Mouse (Mus musculus) lung, adult 2 months (tissue): Measurements from ENCODE around the gene Tbata. TPM values are rescaled to one million over a fixed set of nuclear protein-coding genes. Genes with fewer than 3 reads are reported as not detected.

Source experiments
- DNase-seq: peaks from one replicate; pipeline ENCODE4 v3.0.0; 2022
- H3K4me1 ChIP-seq: fragments of 200-500 bp; 2 replicates; pipeline ENCODE4 v1.6.1; 2011; ENCODE audit warnings: low read length; ENCODE audit not compliant: control insufficient read depth, insufficient read depth
- H3K4me3 ChIP-seq: fragments of 200-500 bp; replicated peaks from 2 replicates; pipeline ENCODE3; 2011; ENCODE audit warnings: low read depth, mild to moderate bottlenecking, control low read depth, low read length; ENCODE audit errors: extremely low read depth
- CTCF ChIP-seq: fragments of 200-500 bp; IDR thresholded peaks from 2 replicates; pipeline ENCODE4 v1.5.1; 2011; ENCODE audit warnings: mild to moderate bottlenecking, low read length, control low read depth; ENCODE audit not compliant: insufficient read depth
- POLR2A ChIP-seq: fragments of 200-500 bp; IDR thresholded peaks from 2 replicates; pipeline ENCODE4 v1.6.1; 2011; ENCODE audit warnings: low read depth, mild to moderate bottlenecking, control low read depth, low read length, borderline replicate concordance; ENCODE audit errors: extremely low read depth
- WGBS: fragments of 180-500 bp; shearing (Covaris S2); methylation state at CpG from one replicate; pipeline ENCODE4 v1.1.7; 2018; 5-methylcytosine and 5-hydroxymethylcytosine counted together
- polyA plus RNA-seq: library from polyadenylated mRNA; depleted of rRNA; stranded (reverse); fragments of >200 nt; gene quantifications from 2 replicates; pipeline ENCODE4 v1.2.3, GENCODE M21; 2012; rRNA removed

Gene Tbata
- polyA plus RNA-seq, 1 experiment: 4.1 TPM

DNA sequence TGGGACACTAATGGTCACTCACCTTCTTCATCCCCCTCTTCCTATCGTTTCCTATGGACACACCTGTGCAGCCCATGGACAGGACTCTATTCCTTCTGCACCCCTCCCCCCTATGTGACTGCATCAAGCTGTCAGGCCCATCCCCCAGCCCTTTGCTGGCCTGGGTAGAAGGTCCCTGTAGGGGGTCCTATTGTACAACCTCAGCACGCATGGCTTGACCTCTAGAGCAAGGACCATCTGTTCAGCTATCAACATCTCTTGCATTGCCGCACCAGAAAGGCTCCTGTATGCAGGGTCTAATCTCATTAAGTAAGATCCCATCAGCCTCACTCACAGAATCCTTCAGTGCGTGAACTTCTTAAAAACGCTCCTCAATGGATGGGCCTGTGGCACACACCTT, 53.9 kb downstream of the Tbata start:
- 85% methylated on average over 5 of the region's 5 CpGs for WGBS
- no peak for TF ChIP-seq CTCF
- H3K4me1 ChIP-seq: no peaks in the 10 kb centered on the region
- no peak overlapping the region for H3K4me3 ChIP-seq
- no peak for DNase-seq

DNA sequence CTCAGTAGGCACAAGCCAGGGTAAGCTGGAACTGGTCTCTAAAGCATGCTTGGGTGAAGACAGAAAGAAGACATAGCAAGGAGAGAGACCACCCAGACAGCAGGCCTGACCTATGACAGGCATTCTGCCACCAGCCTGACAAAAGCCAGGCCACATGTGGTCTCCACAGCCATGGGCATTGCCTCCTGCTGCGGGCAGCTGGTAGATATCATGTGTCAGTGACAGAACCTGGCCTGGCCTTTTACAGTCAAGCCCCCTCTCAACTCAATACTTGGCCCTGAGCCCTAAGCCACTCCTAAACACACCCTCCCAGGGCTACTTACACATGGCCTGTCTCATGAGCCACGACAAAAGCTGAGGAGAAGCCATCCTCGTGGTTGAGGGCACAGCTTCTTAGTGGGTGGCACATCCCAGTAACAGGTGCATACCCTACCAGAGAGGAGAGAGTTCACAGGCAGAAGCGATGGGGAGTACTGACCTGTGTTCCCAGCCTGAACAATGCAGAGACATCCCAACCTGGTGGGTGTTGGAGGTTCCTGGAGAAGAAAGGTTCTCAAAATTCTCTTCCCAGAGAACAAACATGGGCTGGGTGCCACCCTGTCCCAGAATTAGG, 55.1 kb downstream of the Tbata start:
- H3K4me3 ChIP-seq: no peak overlapping the region
- no peaks in the 10 kb centered on the region for H3K4me1 ChIP-seq
- no peak for DNase-seq
- 45% methylated on average over 4 of the region's 4 CpGs for WGBS
- TF ChIP-seq POLR2A (no peak), CTCF (no peak)

DNA sequence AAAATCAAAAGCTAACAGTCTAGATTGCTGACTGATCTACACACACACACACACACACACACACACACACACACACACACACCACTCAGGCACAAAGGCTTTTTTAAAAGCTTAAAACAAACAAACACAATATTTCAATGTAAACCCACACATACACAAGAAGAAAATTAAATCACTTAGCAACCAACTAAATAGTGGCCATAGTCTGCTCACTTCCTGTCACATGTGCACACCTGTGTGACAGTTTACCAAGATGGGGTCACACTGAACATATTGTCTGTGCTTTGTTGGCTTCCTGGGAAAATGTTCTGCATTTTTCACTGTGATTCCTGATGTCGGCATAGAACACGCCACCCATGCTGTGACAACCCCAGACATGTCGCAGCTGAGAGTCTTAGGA, 60.0 kb downstream of the Tbata start:
- Histone ChIP-seq H3K4me1 (no peaks in the 10 kb centered on the region), H3K4me3 (no peak overlapping the region)
- DNase-seq: no peak
- TF ChIP-seq CTCF: no peak
- no peak for TF ChIP-seq POLR2A
- 83% methylated on average over 3 of the region's 3 CpGs for WGBS

DNA sequence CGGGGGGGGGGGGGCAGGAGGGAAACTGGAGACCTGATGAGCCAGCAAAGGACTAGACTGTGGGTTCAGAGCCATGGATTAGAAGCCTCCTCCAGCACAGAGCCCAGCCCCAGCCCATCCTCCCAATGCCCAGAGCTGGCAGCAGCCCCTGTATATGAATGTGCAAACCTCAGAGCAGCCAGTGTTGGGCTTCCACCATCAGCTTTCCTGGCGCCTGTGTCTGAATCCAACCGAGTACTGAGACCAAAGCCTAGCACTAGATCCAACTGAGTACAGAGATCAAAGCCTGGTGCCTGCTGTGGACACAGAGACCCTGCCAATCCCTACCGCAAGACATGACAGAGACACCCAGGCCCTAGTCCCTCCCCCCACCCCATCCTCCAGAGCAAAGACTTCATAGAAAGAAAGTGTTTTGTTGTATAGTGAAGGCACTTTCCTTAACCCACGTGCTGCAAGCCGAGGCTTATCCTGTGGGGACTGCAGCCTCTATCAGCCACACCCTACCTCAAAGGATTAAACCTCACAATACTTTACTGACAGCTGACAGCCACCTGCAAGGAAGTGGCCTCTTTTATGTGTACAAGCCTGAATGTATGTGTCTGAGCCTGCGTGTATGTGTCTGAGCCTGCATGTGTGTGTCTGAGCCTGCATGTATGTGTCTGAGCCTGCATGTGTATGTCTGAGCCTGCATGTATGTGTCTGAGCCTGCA, 61.3 kb downstream of the Tbata start:
- 51% methylated on average over 7 of the region's 7 CpGs for WGBS
- no peak overlapping the region for H3K4me3 ChIP-seq
- no peak for DNase-seq
- no peaks in the 10 kb centered on the region for H3K4me1 ChIP-seq
- no peak for TF ChIP-seq CTCF
- no peak for TF ChIP-seq POLR2A

GRCm38 (mm10) chr10:61234319-61234718, 62.6 kb downstream of the Tbata start:
- DNase-seq: no peak
- H3K4me3 ChIP-seq: no peak overlapping the region
- no peak for TF ChIP-seq POLR2A
- no peak for TF ChIP-seq CTCF
- WGBS: 76% methylated on average over 4 of the region's 4 CpGs
- H3K4me1 ChIP-seq: no peaks in the 10 kb centered on the region

DNA sequence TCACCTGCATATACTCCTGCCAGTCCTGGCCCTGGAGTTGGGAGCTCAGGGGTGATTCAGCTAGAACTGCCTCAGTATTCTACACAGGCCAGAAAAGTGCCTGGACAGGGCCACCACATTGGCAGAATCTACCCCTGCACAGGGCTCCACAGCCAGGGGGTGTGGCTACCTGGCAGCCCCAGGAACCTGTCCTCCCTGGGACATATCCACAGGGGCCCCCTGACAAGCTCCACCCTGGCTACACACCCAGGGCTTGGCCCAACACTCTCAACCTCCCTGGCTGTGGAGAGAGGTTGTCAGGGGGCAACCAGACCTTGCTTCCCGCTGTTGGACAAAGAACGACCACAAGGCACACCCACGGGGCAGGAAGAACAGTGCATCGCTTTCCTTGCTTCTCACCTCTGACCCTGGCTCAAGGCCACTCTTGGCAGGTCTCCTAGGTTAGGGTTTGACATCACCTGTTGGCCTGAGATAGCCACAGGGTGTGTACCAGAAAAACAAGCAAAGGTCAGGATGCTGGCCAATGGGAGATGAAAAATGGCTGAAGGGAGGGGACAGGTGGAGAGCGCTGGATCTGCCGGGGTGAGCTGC, 64.0 kb downstream of the Tbata start:
- no peak for DNase-seq
- no peaks in the 10 kb centered on the region for H3K4me1 ChIP-seq
- H3K4me3 ChIP-seq: no peak overlapping the region
- TF ChIP-seq CTCF (no peak), POLR2A (no peak)
- WGBS: 77% methylated on average over 6 of the region's 6 CpGs

GRCm38 (mm10) chr10:61236683-61237390, 65.1 kb downstream of the Tbata start:
- 46% methylated on average over 4 of the region's 4 CpGs for WGBS
- no peak for TF ChIP-seq POLR2A
- TF ChIP-seq CTCF: no peak
- H3K4me1 ChIP-seq: no peaks in the 10 kb centered on the region

DNA sequence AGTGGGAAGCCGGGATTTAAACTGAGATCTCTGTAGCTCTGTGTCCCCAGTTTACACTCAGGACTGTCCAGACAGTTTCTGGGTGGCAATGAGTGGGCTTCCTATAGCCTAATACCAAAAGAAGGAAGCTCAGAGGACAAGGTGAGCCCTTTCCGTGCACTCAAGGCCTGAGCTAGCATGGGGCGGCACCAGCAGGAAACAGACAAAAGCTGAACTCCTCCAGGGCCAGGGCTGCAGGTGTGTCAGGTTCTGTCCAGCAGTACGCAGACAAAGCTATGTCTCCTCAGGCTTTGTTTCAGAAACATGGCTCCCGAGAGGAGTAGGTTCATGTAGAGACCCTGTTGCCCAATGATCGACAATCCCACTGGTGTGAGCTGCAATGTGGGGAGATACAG, 65.6 kb downstream of the Tbata start:
- TF ChIP-seq POLR2A (no peak), CTCF (no peak)
- WGBS: 76% methylated on average over 6 of the region's 6 CpGs
- no peak for DNase-seq
- Histone ChIP-seq H3K4me1 (no peaks in the 10 kb centered on the region), H3K4me3 (no peak overlapping the region)

More at GRCm38 (mm10) chr10:61236683-61237390, 65.1 kb downstream of the Tbata start:
- DNase-seq: no peak
- no peak overlapping the region for H3K4me3 ChIP-seq

Other genes starting within 250 kb of the Tbata start
- 5.2 and 6.9 TPM in 2 replicates for gene Pcbd1, start 82.6 kb upstream of the Tbata start, polyA plus RNA-seq
- gene Sgpl1, start 24.3 kb upstream of the Tbata start, polyA plus RNA-seq: 19.0 and 29.2 TPM in 2 replicates
- gene Adamts14, start 101.5 kb downstream of the Tbata start, polyA plus RNA-seq: 3.6 TPM in 2 replicates
- 6.2 and 8.0 TPM in 2 replicates for gene Prf1, start 125.9 kb downstream of the Tbata start, polyA plus RNA-seq
- gene Pald1, start 211.6 kb downstream of the Tbata start, polyA plus RNA-seq: 69.1 and 76.2 TPM in 2 replicates
- 0.15 and 0.24 TPM in 2 replicates for gene Nodal, start 246.0 kb downstream of the Tbata start, polyA plus RNA-seq